25 mouse cellular contexts compared by ENCODE assay signal in the genomic region with DNA sequence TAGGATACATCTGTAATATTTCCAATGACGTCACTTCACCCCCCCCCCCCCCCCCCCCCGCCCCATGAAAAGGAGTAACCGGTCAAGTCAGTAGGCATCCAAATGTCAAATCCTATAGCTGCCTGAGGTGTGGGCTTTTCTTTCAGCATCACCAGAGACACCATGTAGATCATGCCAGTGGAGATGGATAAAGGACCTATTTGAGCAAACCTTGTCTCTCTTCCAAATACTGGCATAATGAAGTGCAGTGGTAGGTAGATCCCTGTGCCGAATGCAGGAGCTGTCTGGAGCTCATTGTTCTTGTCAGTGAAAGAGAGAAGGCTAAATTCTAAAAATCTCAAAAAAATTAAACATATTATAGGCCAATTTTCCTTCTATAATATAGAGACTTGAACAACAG.
"Had no signal": no experiment of that assay in that cellular context is flagged by ENCODE, and none has a peak within 500 bp of the region (broad histone marks: within the 10 kb centered on the region; RNA-seq: fewer than 3 reads in every experiment).

No protein-coding gene starts in this region.

- H3K9ac ChIP-seq: hindbrain, embryonic 12.5 days; hindbrain, embryonic 14.5 days; intestine, embryonic 15.5 days; limb, embryonic 13.5 days; limb, embryonic 15.5 days; liver, embryonic 12.5 days; liver, embryonic 14.5 days had no signal

- H3K27ac ChIP-seq: heart, adult 2 months; hindbrain, embryonic 12.5 days; intestine, embryonic 15.5 days; limb, embryonic 13.5 days; limb, embryonic 15.5 days; liver, embryonic 12.5 days; liver, embryonic 14.5 days had no signal

- H3K4me3 ChIP-seq: heart, adult 2 months; hindbrain, embryonic 10.5 days; hindbrain, embryonic 12.5 days; intestine, embryonic 15.5 days; limb, embryonic 13.5 days; limb, embryonic 15.5 days; liver, embryonic 12.5 days had no signal

- H3K4me2 ChIP-seq: heart, embryonic 11.5 days; hindbrain, embryonic 12.5 days; hindbrain, embryonic 14.5 days; intestine, embryonic 15.5 days; limb, embryonic 13.5 days; limb, embryonic 15.5 days; liver, embryonic 12.5 days had no signal

- DNase-seq: gastrocnemius, postnatal 14 days; gastrocnemius, postnatal 36 days; heart, adult 11 months; heart, adult 2 months; heart, postnatal 10 days; heart, postnatal 4 days; kidney, adult 18-20 months; kidney, adult 8-10 months; kidney, postnatal 10 days; kidney, postnatal 36 days; layer of hippocampus, adult 9-11 months; layer of hippocampus, postnatal 36 days; left cerebral cortex, postnatal 4 days had no signal

- H3K36me3 ChIP-seq: intestine, embryonic 15.5 days; limb, embryonic 13.5 days; limb, embryonic 15.5 days; liver, embryonic 12.5 days had no signal

- H3K9me3 ChIP-seq: hindbrain, embryonic 10.5 days; hindbrain, embryonic 12.5 days; intestine, embryonic 15.5 days; limb, embryonic 13.5 days; limb, embryonic 15.5 days; liver, embryonic 12.5 days had no signal

- ATAC-seq: hindbrain, embryonic 16.5 days; inflammation-experienced regulatory T-cells, adult 6 months; intestine, embryonic 15.5 days; intestine, postnatal 0 days; liver, embryonic 12.5 days had no signal

- H3K27me3 ChIP-seq: hindbrain, embryonic 12.5 days; intestine, embryonic 15.5 days; limb, embryonic 15.5 days; liver, embryonic 12.5 days had no signal

- H3K4me1 ChIP-seq: intestine, embryonic 15.5 days; limb, embryonic 15.5 days had no signal
